Mouse (Mus musculus) monocyte, adult 5-6 weeks (primary cell): ENCODE results near the gene Ap1m1. TPM values are rescaled to one million over a fixed set of nuclear protein-coding genes. Genes with fewer than 3 reads are reported as not detected.
A peak's percentile ranks its signal among the peaks of the same experiment; 100 is the strongest.

Experiments
- ATAC-seq: fragments of 153-309, 156-312 bp; replicated peaks from 2 replicates; pipeline ENCODE4 v1.8.0; 2017; ENCODE audit warnings: mild to moderate bottlenecking; ENCODE audit not compliant: low TSS enrichment, insufficient number of reproducible peaks, severe bottlenecking, poor library complexity, low FRiP score
- total RNA-seq: library from RNA; stranded (forward); fragments of 200-1000, 200-491, 200-594 nt; gene quantifications from 3 replicates; pipeline ENCODE4 v1.2.3, GENCODE M21; 2017

The Ap1m1 gene
- total RNA-seq, 1 experiment from 2014 or later = 76.3 TPM

DNA sequence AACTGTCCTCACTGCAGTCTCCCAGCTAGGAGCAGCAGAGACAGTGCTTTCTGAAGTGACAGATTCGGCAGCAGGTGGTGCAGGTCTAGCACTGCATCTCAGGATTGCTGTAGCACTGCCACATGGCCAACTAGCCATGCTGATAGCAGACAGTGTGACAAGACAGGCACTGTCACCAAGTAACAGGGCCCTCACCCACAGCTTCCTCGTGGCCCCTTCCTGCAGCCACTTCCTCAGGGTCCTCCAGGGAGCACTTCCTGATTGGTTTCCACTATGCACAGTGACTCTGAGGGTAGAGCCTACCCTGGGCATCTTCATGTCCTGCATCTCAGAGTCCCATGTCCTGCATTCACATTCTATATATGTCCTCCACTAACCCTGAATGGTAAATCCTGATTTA is 4.8 kb downstream of the Ap1m1 start:
- ATAC-seq = no peak

DNA sequence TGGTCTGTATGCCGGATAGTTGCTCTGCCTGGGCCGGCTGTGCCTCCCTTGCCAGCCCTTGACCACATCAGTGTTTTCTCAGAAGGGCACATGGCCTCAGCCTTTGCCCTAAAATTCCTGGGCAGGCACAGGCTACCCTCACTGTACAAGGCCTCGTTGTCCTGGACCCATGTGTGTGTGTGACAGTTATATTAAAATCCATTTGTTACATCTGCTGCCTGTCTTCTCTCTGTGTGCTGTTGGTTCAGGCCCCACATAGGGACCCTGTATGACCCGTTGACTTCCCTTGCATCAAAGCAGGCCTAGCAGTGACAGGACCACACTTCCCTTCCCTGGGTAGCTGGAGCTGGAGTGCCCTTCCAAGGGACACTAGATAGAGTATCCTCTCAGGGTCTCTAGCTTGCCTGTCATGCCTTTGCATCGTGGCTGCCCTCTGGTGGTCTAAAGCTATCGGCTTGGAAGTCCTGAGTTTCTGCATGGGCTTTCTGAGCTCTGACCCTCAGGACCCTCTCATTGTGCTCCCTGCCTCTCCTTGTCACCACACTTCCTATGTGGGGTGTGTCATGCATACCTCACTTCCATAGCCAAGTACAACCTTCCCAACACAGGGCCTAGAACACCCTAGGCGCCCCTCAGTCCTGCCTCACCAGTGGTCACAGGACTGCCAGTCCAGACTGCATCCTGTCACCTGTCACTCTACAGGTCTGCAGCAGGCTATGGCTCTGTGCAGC is 17.5 kb downstream of the Ap1m1 start:
- ATAC-seq = no peak

DNA sequence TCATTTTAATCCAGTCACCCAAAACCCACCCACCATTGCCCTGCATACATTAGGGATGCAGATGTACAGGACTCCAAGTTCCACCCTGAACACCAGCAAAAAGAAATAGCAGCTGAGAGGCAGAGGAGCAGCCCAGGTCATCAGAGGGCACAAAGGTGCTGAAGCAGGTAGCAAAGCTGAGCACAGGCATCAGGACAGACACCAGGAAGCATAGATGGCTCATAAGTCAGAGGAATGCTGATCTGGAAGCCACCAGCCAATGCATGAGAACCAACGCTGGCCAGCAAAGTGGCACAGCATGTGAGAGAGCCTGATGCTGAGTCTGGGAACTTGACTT is 18.1 kb downstream of the Ap1m1 start:
- no peak for ATAC-seq

DNA sequence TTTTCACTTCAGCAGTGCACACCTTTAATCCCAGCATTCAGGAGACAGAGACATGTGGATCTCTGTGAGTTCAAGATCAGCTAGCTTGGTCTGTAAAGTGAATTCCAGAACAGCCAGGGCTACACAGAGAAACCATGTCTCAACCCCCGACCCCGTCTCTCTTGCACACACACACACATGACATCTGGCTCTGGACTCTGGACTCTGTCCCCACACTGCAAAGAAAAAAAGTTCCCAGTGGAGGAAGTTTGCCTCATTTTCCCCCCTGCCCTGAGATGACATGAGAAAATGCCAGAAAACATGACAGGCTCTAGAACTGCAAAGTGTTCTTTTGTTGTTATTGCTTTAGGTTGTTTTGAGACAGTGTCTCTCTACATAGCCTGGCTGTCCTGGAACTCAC is 20.0 kb downstream of the Ap1m1 start:
- no peak for ATAC-seq

DNA sequence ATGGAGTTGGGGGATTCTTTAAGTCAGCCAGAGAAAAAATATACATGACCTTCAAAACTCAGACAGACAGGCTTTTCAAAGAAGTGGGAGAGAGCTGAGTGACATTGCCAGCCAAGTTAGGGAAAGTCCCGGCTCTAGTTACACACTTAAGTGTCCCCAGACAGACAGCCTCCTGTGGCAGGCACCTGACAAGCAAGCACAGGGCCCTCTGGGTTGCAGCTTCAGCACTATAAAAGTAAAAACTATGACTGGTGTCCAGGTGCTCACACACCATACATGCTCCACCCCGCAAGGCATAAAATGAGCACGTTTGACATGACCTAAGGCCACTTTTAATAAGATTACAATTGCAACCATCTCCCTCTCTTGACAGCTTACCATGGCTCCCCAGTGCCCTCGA is 20.8 kb downstream of the Ap1m1 start:
- ATAC-seq = no peak

DNA sequence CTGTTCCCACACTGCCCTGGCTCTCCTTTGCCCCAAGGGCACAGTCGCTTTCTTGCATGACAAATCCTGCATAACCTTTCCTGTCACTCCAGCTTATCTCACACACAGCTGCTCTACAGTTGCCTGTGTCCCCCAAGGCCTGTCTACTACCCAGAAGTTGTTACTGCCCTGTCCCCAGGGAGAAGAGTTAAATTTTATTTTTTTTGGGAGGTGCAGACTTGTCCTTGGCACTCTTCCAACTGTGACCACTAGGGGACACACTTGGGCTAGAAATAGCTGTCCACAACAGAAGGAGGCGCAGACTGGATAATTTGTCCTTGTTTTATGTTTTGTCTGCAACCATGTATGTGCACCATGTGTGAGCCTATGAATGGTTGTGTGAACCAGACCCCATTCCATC is 21.2 kb downstream of the Ap1m1 start:
- peak; percentile 77 for ATAC-seq

DNA sequence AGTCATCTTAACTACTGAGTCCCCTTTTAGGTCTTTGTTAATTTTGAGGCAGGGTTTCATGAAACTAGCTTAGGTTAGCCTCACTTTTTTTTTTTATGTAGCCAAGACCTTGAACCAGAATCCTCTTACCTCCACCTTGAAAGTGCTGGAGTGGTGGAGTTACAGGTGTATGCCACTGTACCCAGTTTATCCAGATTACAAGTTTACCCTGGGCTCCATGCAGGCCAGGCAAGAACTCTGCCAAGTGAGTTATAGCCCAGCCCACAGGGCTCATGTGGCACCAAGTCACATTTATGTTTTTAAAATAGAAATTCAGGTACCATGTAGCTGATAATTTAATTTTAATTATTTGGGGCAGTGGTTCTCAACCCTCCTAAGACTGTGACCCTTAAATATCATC is 21.6 kb downstream of the Ap1m1 start:
- ATAC-seq = no peak

DNA sequence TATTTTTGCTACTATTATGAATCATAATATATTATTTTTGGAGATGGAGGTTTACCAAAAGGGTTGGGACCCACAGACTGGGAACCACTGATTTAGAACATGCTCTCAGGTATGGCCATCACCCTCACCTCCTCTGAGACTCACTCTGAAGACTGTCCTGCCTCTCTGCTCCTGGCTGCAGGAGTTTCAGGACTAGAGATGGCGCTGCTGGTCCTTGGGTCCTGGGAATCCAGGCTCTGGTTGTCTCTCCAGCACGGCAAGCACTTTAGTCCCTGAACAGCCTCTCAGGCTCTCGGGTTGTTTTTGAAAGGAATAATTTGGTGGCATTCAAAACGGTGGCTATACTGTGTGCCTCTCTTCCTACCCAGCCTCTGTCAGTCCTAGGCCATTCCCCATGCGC is 22.1 kb downstream of the Ap1m1 start:
- no peak for ATAC-seq

DNA sequence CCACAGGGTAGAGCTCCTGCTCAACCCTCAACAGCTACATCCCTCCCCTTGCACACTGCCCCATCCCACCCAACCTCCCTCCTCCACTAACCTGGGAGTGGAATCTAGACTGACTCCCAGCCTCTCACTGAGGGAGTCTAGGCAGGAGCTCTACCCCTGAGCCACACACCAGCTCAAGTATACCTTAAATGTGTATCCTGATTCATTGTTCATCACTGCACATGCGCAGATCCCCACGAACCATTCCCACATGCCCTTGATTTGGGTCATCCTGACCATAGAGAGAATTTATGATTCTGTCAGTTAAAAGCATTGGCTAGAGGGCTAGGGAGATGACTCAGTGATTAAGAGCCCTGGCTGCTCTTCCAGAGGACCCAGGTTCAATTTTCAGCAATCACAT is 22.9 kb downstream of the Ap1m1 start:
- no peak for ATAC-seq

DNA sequence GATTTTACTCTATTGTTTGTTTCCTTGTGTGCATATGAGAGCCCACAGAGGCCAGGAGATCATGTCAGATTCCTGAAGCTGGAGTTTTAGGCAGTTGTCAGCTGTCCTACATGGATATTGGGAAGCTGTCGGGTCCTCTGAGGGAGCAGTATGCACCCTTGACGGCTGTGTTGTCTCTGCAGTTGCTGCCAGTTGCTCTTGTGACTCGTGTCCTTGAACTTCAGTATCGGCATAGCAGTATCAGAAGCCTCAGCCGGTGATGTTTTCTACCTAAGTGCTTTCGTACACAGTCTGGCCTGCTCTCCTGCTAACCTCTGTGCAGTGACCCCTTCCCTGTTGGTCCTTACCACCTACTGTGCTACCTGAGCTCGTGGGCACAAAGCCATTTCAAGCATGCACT is 23.6 kb downstream of the Ap1m1 start:
- ATAC-seq = no peak

DNA sequence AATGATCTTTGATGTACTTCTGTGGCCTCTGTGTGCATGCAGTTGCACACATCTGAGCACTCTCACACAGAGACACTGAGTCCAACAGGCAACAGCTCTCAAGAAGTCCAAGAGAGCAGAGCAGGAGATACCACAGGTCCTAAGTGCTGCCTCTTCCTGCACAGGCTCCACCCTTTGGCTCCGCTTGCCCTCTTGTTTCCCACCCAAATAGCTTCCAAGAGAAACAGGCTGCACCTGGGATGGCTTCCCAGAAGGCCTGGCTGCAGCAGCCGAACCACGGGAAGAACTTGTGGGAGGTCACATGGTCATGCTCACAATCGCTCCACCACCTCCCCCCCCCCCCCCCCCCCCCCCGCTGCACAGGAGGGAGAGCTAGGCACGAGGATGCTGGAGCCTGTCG is 25.5 kb downstream of the Ap1m1 start:
- no peak for ATAC-seq

DNA sequence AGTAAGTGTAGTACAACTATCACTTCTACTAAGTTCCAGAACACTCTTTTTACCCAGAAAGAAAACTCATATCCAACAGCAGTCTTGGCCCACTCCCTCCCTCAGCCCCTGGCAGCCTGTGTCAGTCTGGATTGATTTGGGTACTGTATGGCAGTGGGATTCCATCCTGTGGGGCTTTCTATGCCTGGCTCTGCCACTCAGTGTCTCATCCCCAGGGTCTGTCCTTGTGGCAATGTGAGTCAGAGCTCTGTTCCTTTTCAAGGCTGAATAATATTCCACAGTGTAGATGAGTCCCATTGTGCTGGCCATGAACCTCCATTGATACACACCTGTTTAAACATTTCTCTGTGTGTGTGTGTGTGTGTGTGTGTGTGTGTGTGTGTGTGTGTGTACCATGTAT is 26.9 kb downstream of the Ap1m1 start:
- ATAC-seq = no peak

DNA sequence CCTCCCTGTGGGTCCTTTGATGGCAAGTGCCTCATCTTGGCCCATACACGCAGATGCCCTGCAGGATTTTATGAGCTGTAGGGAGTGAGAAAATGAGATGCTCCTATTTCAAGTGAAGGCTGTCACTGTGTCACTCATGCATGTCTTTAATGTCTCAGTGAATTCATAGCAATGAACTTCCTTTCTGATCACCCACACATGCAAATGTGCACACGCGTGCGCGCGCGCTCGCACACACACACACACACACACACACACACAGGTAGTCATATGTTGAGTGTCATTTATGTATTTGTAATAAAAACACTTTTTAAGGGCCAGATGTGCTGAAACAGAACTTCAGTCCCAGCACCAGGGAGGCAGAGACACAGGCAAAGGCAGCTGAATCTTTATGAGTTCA is 27.3 kb downstream of the Ap1m1 start:
- ATAC-seq = no peak

DNA sequence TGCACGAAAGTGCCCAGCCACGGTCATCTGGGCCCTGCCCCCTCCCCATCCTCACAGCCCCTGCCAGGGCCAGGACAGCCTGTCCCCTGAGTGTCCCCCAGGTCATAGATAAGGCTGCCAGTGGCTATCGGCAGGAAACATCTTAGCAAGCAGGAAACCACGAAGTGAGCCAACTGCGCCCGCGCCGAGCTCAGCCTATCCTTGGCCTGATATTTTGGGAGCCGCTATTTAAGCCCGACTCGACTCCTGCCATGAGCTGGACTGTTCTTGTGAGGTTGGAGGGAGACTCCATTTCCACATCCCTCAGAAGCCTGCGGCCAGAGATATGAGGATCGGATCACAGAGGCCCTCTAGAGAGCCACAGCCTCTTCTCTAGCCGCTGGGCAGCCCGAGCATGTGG is 28.5 kb downstream of the Ap1m1 start:
- ATAC-seq = peak; percentile 79

DNA sequence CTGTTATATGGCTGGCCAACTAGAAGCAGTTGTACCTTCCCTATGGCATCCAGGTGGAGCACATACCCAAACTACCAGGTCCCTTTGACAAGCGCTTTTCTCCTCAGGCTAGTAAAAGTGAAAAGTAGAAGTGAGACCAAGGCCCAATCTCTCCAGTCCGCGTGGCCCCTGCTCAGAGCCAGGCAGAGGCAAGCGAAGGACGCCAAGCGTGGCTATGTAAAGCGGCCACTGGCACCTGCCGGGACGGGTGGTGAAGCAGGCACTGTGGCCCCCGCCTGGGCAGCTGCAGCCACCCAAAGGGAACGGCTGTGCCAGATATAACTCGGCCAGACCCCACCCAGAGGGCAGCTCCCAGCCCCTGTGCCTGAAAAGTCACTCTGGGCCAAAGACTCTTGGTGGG is 30.8 kb downstream of the Ap1m1 start:
- ATAC-seq = no peak

DNA sequence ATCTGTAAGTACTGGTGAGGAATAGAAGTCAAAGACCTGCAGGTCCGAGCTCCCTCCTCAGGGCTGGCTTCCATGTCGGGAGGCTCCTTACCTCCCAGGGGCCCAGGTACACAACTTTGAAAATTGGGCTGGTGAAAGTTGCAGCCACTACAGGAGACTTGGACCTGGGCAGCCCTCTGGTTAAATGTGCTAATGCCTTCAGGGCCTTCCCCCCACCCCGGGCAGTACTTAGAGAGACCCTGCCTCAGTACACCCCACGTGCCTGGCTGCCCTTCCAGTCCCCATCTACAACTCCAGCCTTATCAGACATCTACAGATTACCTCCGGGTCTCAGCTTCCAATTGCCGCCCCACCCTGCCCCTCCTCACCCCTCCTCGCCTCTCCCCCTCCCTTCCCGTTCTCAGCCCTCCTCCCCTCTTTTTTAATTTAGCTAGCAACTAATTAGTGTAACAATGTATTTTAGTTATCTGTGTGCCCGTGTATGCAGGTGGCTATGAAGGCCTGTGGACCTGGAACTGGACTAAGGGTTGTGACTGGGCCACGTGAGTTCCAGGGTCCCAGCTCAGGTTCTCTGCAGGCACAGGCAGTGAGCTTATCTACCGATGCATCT is 31.3 kb downstream of the Ap1m1 start:
- no peak for ATAC-seq

DNA sequence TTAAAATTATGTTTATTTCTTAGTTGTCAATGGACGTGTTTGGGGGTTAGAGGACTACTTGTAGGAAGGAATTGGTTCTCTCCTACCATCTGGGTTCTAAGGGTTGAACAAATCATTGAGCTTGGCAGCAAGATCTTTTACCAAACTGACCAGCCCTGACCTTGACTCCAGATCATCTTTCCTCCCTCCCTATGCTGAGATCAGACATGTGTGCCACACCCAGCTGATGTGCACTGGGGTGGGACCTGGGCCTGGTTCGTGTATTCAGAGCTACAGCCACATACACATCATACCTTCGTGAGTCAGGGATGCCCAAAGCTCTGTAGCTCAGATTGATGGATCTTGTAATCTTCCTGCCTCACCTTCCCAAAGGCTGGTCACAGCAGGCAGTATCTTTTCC is 31.9 kb downstream of the Ap1m1 start:
- ATAC-seq = no peak

DNA sequence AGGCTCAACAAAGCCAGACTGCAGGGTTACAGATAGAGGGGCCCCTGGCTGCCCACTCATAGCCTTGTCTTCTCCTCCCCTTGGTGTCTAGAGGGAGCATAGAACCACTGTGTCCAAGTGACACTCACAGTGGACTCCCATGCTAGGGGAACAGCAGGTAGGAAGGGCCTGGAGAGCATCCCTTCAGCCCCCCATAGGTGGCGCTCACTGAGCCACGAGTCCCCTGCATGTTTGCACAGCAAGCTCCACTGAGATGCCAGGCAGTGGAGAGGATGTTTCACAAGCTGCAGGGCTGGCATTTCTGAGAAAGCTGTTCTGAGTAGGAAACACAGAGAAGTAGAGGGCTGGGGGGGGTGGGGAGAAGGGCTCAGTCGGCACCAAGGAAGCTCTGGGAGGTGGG is 32.5 kb downstream of the Ap1m1 start:
- ATAC-seq = peak; percentile 75

DNA sequence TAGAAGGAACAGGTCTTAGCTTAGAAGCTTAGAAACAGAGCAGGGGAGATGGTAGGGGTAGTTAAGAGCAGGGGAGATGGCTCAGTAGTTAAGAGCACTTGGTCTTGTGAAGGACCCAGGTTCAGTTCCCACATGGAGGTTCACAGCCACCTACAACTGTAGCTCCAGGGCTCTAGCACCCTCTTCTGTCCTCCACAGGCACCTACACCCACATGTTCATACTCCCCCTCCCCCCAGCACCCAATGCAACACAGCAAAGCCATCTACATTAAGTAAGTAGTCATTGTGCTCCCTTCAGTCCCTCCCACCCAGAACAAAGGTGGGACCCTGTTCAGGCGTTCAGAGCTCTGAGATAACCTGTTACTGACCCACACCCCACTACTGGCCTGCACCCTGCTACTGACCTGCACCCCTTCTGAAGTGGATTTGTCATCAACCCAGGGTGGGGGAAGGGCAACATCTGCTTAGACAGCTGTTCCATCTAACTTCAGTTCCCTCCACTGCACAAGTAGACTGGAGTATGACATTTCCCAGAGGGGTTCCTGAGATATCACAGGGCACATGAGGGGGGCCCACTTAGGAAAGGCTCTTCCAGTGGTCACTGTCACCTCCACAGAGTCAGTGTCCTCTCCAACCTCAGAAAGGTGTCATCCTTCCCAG is 33.4 kb downstream of the Ap1m1 start:
- ATAC-seq = no peak

DNA sequence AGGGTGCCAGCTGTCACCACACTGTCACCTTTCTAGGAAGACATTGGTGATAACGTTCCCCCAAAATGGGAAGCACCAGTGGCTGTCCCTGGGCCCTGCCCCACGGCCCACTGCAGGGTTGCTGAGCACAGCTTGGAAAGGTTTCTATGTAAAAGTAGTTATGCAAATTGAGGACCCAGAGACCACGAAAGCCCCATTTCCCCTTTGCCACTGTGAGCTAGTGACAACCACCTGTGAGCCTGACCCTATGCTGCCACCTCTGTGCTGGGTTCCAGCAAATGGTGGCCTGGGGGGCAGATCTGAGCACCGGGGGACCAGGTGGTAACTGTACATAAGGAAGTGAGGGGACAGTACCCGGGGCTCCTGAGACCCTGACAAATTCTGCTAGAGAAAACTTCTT is 34.0 kb downstream of the Ap1m1 start:
- 0 out of 2 replicates have a peak, but pooled peaks have one; percentile 3 for ATAC-seq
